Mouse (Mus musculus): Measurements from ENCODE around the gene Kng2.

DNA sequence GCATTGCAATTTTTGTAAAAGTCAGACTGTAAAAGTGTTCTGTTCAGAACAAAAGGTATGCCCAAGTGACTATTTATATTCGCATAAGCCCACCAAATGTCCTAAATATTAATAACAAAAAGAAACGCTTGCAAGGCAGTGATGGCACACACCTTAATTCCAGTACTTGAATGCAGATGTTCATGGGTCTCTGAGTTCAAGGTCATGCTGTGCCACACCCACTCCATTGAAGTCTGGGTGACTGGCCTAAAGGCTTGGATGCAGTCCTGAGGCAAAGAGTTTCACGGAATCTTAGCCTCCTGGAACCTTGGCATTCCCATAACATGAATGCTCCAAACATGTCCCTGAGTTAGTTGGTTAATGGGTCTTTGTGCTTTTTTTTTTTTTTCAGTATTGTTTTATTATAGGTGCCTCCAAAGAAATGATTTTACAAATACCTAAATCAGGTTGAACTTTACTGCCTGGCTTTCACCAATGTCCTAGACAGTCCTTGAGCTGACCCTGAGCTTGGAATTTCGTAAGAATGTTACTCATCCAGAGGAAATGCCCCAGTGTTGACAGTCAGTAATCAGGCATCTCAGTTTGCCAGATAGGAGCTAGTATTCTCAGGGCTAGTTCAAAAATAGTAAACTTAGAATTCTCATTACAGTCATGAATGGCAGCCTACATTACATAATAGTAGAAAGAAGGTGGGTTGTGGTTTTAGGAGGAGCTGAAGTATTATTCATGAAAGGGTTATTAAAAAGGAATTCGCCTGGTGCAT, 1.6 kb upstream of the Kng2 start:
- TF ChIP-seq GATA1 (IDR thresholded peaks at IDR 0.05; ENCODE audit: borderline replicate concordance, low read length) (no peak), FLI1 (IDR thresholded peaks at IDR 0.05; ENCODE audit: low read length) (no peak)

Data from megakaryocyte, embryonic 14.5 days (primary cell).